ENCODE assay signal across 8 mouse cellular contexts in genomic region chr1:164315266-164315665, GRCm38 (mm10). TPM values are rescaled to one million over a fixed set of nuclear protein-coding genes. Genes with fewer than 3 reads are reported as not detected.
DNase-seq lines count a peak whose midpoint lies in the region; TF ChIP-seq lines count a peak whose summit lies in the region.

No protein-coding gene starts in this region.

- H3K4me1 ChIP-seq in lung, adult 2 months (ENCODE audit: control insufficient read depth, insufficient read depth, low read length) = no peaks in the 10 kb centered on the region

- H3K36me3 ChIP-seq in splenic B cell, adult 2 months (ENCODE audit: control insufficient read depth, insufficient read depth, low read length, poor library complexity, severe bottlenecking) = 0 out of 2 replicates have a peak, but pooled peaks cover 1% of the 10 kb centered on the region

- H3K27me3 ChIP-seq in splenic B cell, adult 2 months (ENCODE audit: control insufficient read depth, insufficient read depth, low read length, poor library complexity, severe bottlenecking) = no peaks in the 10 kb centered on the region; the same call in 1 of the 2 replicates

- no peak overlapping the region for H3K4me3 ChIP-seq in lung, adult 2 months (replicated peaks; ENCODE audit: extremely low read depth, low read depth, low read length)

- 75% methylated on average over 8 of the region's 8 CpGs for WGBS in lung, adult 2 months

- peak; percentile 46 for DNase-seq in kidney, postnatal 10 days
- no peak for DNase-seq in kidney, postnatal 14 days
- DNase-seq in B cell, adult 2 months = peak; percentile 69 to 73
- DNase-seq in ES-CJ7 (ENCODE audit: low read depth, low spot score) = peak; percentile 90
- DNase-seq in cerebellum, adult 9-11 months = peak; percentile 31
- no peak for DNase-seq in lung, adult 2 months
- peak; percentile 52 for DNase-seq in splenic B cell, adult 2 months (ENCODE audit: low read depth, low spot score)
- DNase-seq in urinary bladder, adult 2 months (ENCODE audit: low spot score) = no peak

- TF ChIP-seq CTCF in lung, adult 2 months (IDR thresholded peaks at IDR 0.05; ENCODE audit: insufficient read depth, low read length) = peak; percentile 72

- no peak for TF ChIP-seq POLR2A in lung, adult 2 months (IDR thresholded peaks at IDR 0.05; ENCODE audit: borderline replicate concordance, extremely low read depth, low read depth, low read length)

RNA-seq across cellular contexts. Expression of gene Blzf1, which starts 8.0 kb away (rescaled TPM):
- 3.3 and 6.0 TPM in 2 replicates for polyA plus RNA-seq in lung, adult 2 months (2012; rRNA removed)
- 21.2 and 23.4 TPM in 2 replicates for polyA plus RNA-seq in urinary bladder, adult 2 months (2012; rRNA removed)

RNA-seq across cellular contexts. Expression of gene Nme7, which starts 11.3 kb away (rescaled TPM):
- 3.0 and 5.0 TPM in 2 replicates for polyA plus RNA-seq in lung, adult 2 months (2012; rRNA removed)
- polyA plus RNA-seq in urinary bladder, adult 2 months (2012; rRNA removed) = 14.1 and 14.9 TPM in 2 replicates

RNA-seq across cellular contexts. Expression of gene Ccdc181, which starts 39.9 kb away (rescaled TPM):
- polyA plus RNA-seq in lung, adult 2 months (2012; rRNA removed) = 3.4 and 5.5 TPM in 2 replicates
- polyA plus RNA-seq in urinary bladder, adult 2 months (2012; rRNA removed) = 10.8 and 13.9 TPM in 2 replicates

Comparison
In these comparisons a context has a peak if more than half of its experiments do, and no peak if none do; other contexts are left out.
1. DNase-seq: peak in kidney, postnatal 10 days (single experiment), B cell, adult 2 months (2 of 2), ES-CJ7 (single experiment), cerebellum, adult 9-11 months (single experiment) and splenic B cell, adult 2 months (single experiment); none in kidney, postnatal 14 days (single experiment), lung, adult 2 months (single experiment) and urinary bladder, adult 2 months (single experiment).